Mouse (Mus musculus): Measurements from ENCODE around the gene Zic3. TPM values are rescaled to one million over a fixed set of nuclear protein-coding genes. Genes with fewer than 3 reads are reported as not detected.

Zic3 gene
- total RNA-seq, 4 experiments from 2014 or later: 2.2 to 5.7 (median 3.5) TPM

DNA sequence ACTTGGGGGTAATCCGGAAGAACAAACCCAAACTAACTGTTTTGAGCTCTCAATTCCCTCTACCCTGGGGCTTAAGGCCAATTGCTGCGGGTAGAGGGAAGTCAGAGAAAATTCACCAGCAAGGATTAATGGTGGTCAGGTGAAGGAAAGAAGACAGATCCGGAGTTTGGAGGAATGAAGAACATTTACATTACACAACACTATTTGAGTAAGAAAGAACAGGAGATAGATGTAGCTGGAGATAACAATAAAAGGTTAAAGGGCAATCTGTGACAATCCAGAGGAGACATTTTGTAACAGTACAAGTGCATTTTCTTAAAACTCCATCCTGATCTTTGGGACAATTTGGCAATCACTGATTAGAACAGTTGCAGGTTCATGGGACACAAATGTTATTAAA, 19.4 kb downstream of the Zic3 start:
- DNase-seq (ENCODE audit: low spot score in 2 of 2): no peak

DNA sequence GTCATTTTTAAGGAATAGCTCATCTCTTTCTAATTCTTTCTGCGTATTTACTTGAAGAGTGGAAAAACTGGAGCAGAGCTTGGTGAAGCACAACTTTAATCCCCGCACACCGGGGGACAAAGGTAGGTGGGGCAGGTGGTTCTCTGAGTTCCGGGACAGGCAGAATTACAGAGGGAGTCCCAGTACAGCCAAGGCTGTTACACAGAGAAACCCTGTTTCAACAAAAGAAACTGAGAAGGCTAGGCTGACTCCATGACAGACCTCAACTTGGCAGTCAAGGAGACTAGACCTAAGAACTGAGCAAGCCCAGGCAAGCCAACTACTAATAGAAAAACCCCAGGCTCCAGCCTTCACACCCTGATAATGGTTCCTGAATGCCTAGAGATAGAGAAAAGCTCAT, 20.0 kb downstream of the Zic3 start:
- DNase-seq (ENCODE audit: low spot score in 2 of 2): no peak
